Mouse (Mus musculus): ENCODE measurements around the gene Chil4. TPM values are rescaled to one million over a fixed set of nuclear protein-coding genes. Genes with fewer than 3 reads are reported as not detected.
A peak's percentile ranks its signal among the peaks of the same experiment; 100 is the strongest.
"Not testable (repeated sequence)": the region's sequence is repeated elsewhere in the genome, so short reads cannot be mapped to it uniquely, and the experiment has no call there.

Chil4 gene
- not detected in 2 replicates for polyA plus RNA-seq (2016; fragmentation: Nextera tagmentation; extraction: Ambion mirVana)

GRCm38 (mm10) chr3:106219407-106219806, at the start of gene Chil4:
Gene Chil4, minus strand, starts transcription at chr3:106219507.
- Histone ChIP-seq H3K9ac (no peak within 1 kb of the TSS), H3K9me3 (0 out of 2 replicates have a peak, but pooled peaks cover 3% of the 10 kb centered on the region), H3K36me3 (no peaks in the 10 kb centered on the region), H3K4me1 (no peaks in the 10 kb centered on the region), H3K27ac (no peak within 1 kb of the TSS), H3K27me3 (no peaks in the 10 kb centered on the region), H3K4me3 (no peak within 1 kb of the TSS), H3K4me2 (replicated peaks) (no peak within 1 kb of the TSS)
- WGBS, result 84% methylated on average over 2 of the region's 2 CpGs
- ATAC-seq (ENCODE audit: insufficient number of reproducible peaks, insufficient read depth, low FRiP score, low TSS enrichment), result no peak

DNA sequence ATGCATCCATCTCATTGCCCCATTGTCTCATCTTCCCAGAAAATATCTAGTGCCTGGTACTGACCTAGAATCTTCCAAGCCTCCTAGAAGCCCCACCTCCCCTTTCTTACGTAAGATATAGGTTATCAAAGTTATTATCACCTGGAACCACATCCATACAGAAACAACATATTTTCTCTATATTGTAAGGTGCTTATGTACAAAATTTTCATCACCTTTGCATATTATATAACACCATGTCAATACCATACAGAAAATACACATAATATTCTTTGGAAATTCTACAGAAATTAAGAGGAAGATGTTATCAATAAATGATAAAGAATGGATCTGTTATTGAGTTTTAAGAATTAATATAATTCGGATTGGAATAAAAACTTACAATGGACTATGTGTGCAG, 46.5 kb upstream of the Chil4 start:
- H3K9me3 ChIP-seq, result no peaks in the 10 kb centered on the region
- no peak overlapping the region for H3K9ac ChIP-seq
- no peak overlapping the region for H3K4me3 ChIP-seq
- ATAC-seq (ENCODE audit: insufficient number of reproducible peaks, insufficient read depth, low FRiP score, low TSS enrichment), result no peak
- H3K36me3 ChIP-seq, result no peaks in the 10 kb centered on the region
- H3K4me1 ChIP-seq, result no peaks in the 10 kb centered on the region
- no peaks in the 10 kb centered on the region for H3K27me3 ChIP-seq
- H3K4me2 ChIP-seq (replicated peaks), result no peak overlapping the region
- H3K27ac ChIP-seq, result no peak overlapping the region
- 78% methylated on average over 2 of the region's 2 CpGs for WGBS

GRCm38 (mm10) chr3:106264854-106265253, 45.5 kb upstream of the Chil4 start:
- Histone ChIP-seq H3K4me1 (no peaks in the 10 kb centered on the region), H3K9me3 (no peaks in the 10 kb centered on the region), H3K4me3 (no peak overlapping the region), H3K4me2 (replicated peaks) (no peak overlapping the region), H3K27ac (no peak overlapping the region), H3K9ac (no peak overlapping the region), H3K27me3 (no peaks in the 10 kb centered on the region), H3K36me3 (no peaks in the 10 kb centered on the region)
- ATAC-seq (ENCODE audit: insufficient number of reproducible peaks, insufficient read depth, low FRiP score, low TSS enrichment), result no peak

DNA sequence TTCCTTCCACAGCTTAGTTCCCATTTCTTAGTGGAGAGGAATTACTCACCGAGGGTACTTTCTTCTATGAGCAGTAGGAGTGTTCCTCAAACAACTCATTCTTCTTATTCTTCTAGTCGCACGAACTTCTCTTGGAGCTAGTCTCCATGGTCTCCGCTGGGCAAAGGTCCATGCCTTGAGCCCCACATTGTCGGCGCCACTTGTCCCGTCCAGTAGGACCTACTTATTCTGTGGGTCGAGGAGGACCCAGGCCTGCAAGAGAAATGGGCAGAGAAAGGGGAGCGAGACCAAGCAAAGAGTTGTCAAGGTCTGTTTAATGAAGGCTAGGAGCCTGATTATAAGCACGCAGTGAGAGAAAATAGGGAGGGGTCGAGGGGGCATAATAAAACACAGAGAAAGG, 37.8 kb upstream of the Chil4 start:
- 86% methylated on average over 11 of the region's 11 CpGs for WGBS

DNA sequence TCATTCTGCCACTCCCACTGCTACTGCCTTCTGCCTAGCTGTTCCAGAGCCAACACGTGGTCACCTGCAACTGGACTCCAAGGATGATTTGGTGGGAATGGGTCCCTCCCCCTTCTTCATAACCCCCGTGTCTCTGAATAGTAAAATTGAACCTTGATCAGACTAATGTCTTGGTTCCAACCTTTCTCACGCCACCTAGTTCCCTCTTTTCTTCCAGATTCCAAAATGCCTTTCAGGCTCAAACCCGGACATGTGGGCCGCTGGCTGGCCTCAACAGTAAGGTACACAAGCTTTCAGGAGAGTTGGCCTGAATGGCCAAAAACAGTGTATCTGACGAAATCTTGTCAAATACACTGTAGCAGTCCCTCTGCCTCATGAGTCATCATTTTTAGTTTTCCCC, 33.4 kb upstream of the Chil4 start:
- H3K4me1 ChIP-seq, result no peaks in the 10 kb centered on the region

More for the DNA sequence above, 37.8 kb upstream of the Chil4 start:
- peaks cover 28% of the 10 kb centered on the region for H3K9me3 ChIP-seq
- H3K4me1 ChIP-seq; H3K27ac ChIP-seq; H3K27me3 ChIP-seq; H3K9ac ChIP-seq; ATAC-seq (ENCODE audit: insufficient number of reproducible peaks, insufficient read depth, low FRiP score, low TSS enrichment); H3K4me3 ChIP-seq; H3K4me2 ChIP-seq (replicated peaks); H3K36me3 ChIP-seq: not testable (repeated sequence)

GRCm38 (mm10) chr3:106250763-106251399, 31.6 kb upstream of the Chil4 start:
- WGBS, result 68% methylated on average over 5 of the region's 5 CpGs
- not testable (repeated sequence) for H3K27me3 ChIP-seq; H3K4me2 ChIP-seq (replicated peaks); H3K4me1 ChIP-seq; H3K36me3 ChIP-seq; H3K9ac ChIP-seq; H3K4me3 ChIP-seq; ATAC-seq (ENCODE audit: insufficient number of reproducible peaks, insufficient read depth, low FRiP score, low TSS enrichment); H3K27ac ChIP-seq
- H3K9me3 ChIP-seq, result peaks cover 17% of the 10 kb centered on the region

More for the DNA sequence above, 33.4 kb upstream of the Chil4 start:
- no peak overlapping the region for H3K27ac ChIP-seq
- ATAC-seq (ENCODE audit: insufficient number of reproducible peaks, insufficient read depth, low FRiP score, low TSS enrichment), result no peak
- no peaks in the 10 kb centered on the region for H3K36me3 ChIP-seq
- H3K4me2 ChIP-seq (replicated peaks), result no peak overlapping the region
- peaks cover 25% of the 10 kb centered on the region for H3K9me3 ChIP-seq
- WGBS, result 81% methylated on average over 6 of the region's 6 CpGs
- no peak overlapping the region for H3K4me3 ChIP-seq
- no peak overlapping the region for H3K9ac ChIP-seq
- H3K27me3 ChIP-seq, result no peaks in the 10 kb centered on the region

- 86% methylated on average over 9 of the region's 9 CpGs for WGBS
- H3K27me3 ChIP-seq; ATAC-seq (ENCODE audit: insufficient number of reproducible peaks, insufficient read depth, low FRiP score, low TSS enrichment); H3K36me3 ChIP-seq; H3K4me3 ChIP-seq; H3K9me3 ChIP-seq; H3K9ac ChIP-seq; H3K4me2 ChIP-seq (replicated peaks); H3K27ac ChIP-seq; H3K4me1 ChIP-seq: not testable (repeated sequence)
Measured at GRCm38 (mm10) chr3:106247369-106247768, 28.1 kb upstream of the Chil4 start.

DNA sequence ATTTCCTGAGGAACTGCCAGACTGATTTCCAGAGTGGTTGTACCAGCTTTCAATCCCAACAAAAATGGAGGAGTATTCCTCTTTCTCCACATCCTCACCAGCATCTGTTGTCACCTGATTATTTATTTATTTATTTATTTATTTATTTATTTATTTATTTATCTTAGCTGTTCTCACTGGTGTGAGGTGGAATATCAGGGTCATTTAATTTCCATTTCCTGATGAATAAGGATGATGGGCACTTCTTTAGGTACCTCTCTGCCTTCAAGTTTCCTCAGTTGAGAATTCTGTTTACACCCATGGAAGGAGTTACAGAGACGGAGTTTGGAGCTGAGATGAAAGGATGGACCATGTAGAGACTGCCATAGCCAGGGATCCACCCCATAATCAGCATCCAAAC, 20.9 kb upstream of the Chil4 start:
- not testable (repeated sequence) for H3K4me2 ChIP-seq (replicated peaks)

DNA sequence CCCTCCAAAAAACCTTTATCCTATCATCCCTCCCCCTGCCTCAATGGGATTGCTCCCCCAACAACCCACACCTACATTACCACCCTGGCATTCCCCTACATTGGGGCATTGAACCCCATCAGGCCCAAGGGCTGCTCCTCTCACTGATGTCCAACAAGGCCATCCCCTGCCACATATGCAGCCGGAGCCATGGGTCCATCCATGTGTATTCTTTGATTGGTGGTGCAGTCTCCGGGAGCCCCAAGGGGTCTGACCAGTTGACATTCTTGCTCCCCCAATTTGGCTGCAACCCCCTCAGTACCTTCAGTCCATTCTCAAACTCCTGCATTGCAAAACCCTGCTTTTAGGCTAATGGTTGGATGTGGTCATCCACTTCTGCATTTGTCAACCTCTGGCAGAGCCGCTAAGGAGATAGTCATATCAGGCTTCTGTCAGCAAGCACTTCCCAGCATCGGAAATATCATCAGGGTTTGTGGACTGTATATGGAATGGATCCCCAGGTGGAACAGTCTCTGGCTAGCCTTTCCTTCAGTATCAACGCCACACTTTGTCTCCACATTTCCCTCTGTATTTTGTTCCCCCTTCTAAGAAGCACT, 20.0 kb upstream of the Chil4 start:
- peak; percentile 69; the same call in 1 of the 2 replicates for ATAC-seq (ENCODE audit: insufficient number of reproducible peaks, insufficient read depth, low FRiP score, low TSS enrichment)
- 88% methylated on average over 5 of the region's 5 CpGs for WGBS
- H3K27me3 ChIP-seq, result no peaks in the 10 kb centered on the region

More for the DNA sequence above, 20.9 kb upstream of the Chil4 start:
- H3K9me3 ChIP-seq, result peaks cover 16% of the 10 kb centered on the region
- not testable (repeated sequence) for H3K27ac ChIP-seq; H3K27me3 ChIP-seq; H3K36me3 ChIP-seq; H3K4me1 ChIP-seq; ATAC-seq (ENCODE audit: insufficient number of reproducible peaks, insufficient read depth, low FRiP score, low TSS enrichment); H3K4me3 ChIP-seq; H3K9ac ChIP-seq
- WGBS, result 86% methylated on average over 1 of the region's 1 CpGs

DNA sequence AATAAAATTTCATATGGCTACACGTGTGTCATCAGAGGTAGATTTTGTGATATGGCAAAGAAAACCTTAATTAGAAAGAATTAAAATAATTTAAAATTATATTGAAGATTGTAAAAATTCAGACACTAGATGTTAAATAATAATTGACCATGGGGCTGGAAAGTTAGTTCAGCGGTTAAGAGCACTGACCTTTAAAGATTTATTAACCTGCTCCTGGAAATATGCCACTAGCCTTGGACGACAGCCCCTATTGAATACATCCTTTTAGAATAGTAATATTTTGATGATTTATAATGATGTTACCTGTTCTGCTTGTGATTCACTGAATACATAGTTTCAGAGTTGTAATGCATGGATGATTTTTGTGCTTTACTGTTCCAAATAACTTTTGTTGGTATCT, 4.1 kb upstream of the Chil4 start:
- not testable (repeated sequence) for H3K36me3 ChIP-seq; H3K4me1 ChIP-seq; H3K4me2 ChIP-seq (replicated peaks); H3K27ac ChIP-seq; H3K9me3 ChIP-seq; H3K4me3 ChIP-seq; H3K27me3 ChIP-seq; ATAC-seq (ENCODE audit: insufficient number of reproducible peaks, insufficient read depth, low FRiP score, low TSS enrichment); H3K9ac ChIP-seq
- 73% methylated on average over 3 of the region's 3 CpGs for WGBS

More for the DNA sequence above, 20.0 kb upstream of the Chil4 start:
- H3K4me3 ChIP-seq, result no peak overlapping the region
- H3K9me3 ChIP-seq, result peaks cover 16% of the 10 kb centered on the region
- H3K4me1 ChIP-seq, result no peaks in the 10 kb centered on the region
- no peaks in the 10 kb centered on the region for H3K36me3 ChIP-seq
- no peak overlapping the region for H3K4me2 ChIP-seq (replicated peaks)
- no peak overlapping the region for H3K27ac ChIP-seq
- H3K9ac ChIP-seq, result no peak overlapping the region

GRCm38 (mm10) chr3:106221625-106222265, 2.4 kb upstream of the Chil4 start:
- Histone ChIP-seq H3K4me1 (no peaks in the 10 kb centered on the region), H3K9ac (no peak overlapping the region), H3K36me3 (no peaks in the 10 kb centered on the region), H3K27ac (no peak overlapping the region), H3K4me2 (replicated peaks) (no peak overlapping the region), H3K4me3 (no peak overlapping the region), H3K9me3 (peaks cover 12% of the 10 kb centered on the region; the same call in 1 of the 2 replicates), H3K27me3 (no peaks in the 10 kb centered on the region)
- no peak; the same call in 1 of the 2 replicates for ATAC-seq (ENCODE audit: insufficient number of reproducible peaks, insufficient read depth, low FRiP score, low TSS enrichment)
- 83% methylated on average over 1 of the region's 1 CpGs for WGBS
